Mouse (Mus musculus) kidney, embryonic 15.5 days (tissue): ENCODE results near the gene Fgfr2. TPM values are rescaled to one million over a fixed set of nuclear protein-coding genes. Genes with fewer than 3 reads are reported as not detected.

ENCODE experiments used
- ATAC-seq: fragments of 200-750 bp; cut with Nextera tagmentation; replicated peaks from 2 replicates; pipeline ENCODE4 v1.8.0; 2017; ENCODE audit warnings: moderate TSS enrichment; ENCODE audit not compliant: low FRiP score
- H3K27ac ChIP-seq: fragments of 300-500 bp; sonication (generic); 2 replicates; pipeline ENCODE4 v1.5.1; 2015; ENCODE audit warnings: mild to moderate bottlenecking, inconsistent platforms
- H3K27me3 ChIP-seq: fragments of 300-500 bp; sonication (generic); 2 replicates; pipeline ENCODE4 v1.6.1; 2015; ENCODE audit warnings: inconsistent platforms
- H3K36me3 ChIP-seq: fragments of 300-500 bp; sonication (generic); 2 replicates; pipeline ENCODE4 v1.6.1; 2015; ENCODE audit warnings: inconsistent platforms
- H3K4me1 ChIP-seq: fragments of 300-500 bp; sonication (generic); 2 replicates; pipeline ENCODE4 v1.6.1; 2015; ENCODE audit warnings: inconsistent platforms
- H3K4me2 ChIP-seq: fragments of 300-500 bp; sonication (generic); 2 replicates; pipeline ENCODE4 v1.6.1; 2015; ENCODE audit warnings: moderate library complexity, mild to moderate bottlenecking, inconsistent platforms
- H3K4me3 ChIP-seq: fragments of 300-500 bp; sonication (generic); replicated peaks from 2 replicates; pipeline ENCODE4 v1.5.1; 2015; ENCODE audit warnings: mild to moderate bottlenecking, inconsistent platforms
- H3K9ac ChIP-seq: fragments of 300-500 bp; sonication (generic); 2 replicates; pipeline ENCODE4 v1.6.1; 2015; ENCODE audit warnings: mild to moderate bottlenecking, inconsistent platforms
- H3K9me3 ChIP-seq: fragments of 300-500 bp; sonication (generic); replicated peaks from 2 replicates; pipeline ENCODE4 v1.6.1; 2016; ENCODE audit warnings: inconsistent platforms
- WGBS: fragments of 180-500 bp; shearing (Covaris S2); methylation state at CpG from one replicate; pipeline ENCODE4 v1.1.7; 2015; ENCODE audit warnings: mixed read lengths; 5-methylcytosine and 5-hydroxymethylcytosine counted together
- polyA plus RNA-seq: library from polyadenylated mRNA; unstranded; fragments of >200 nt; fragmentation: Nextera tagmentation; extraction: Ambion mirVana; gene quantifications from 2 replicates; pipeline ENCODE4 v1.2.1, GENCODE M21; 2015

The Fgfr2 gene
- polyA plus RNA-seq, 1 experiment from 2014 or later, result 104 TPM

- H3K4me1 ChIP-seq, result peaks cover 30% of the 10 kb centered on the region
- no peak overlapping the region for H3K4me2 ChIP-seq
- no peak overlapping the region for H3K27ac ChIP-seq
- no peak overlapping the region for H3K9ac ChIP-seq
- no peak for ATAC-seq
- no peak overlapping the region for H3K4me3 ChIP-seq
- no peaks in the 10 kb centered on the region for H3K27me3 ChIP-seq
- 67% methylated on average over 5 of the region's 5 CpGs for WGBS
- H3K9me3 ChIP-seq, result no peaks in the 10 kb centered on the region
- H3K36me3 ChIP-seq, result peaks cover 22% of the 10 kb centered on the region; the same call in 1 of the 2 replicates
Measured at GRCm38 (mm10) chr7:132260632-132261031, 862.5 kb downstream of the Fgfr2 start.

- H3K27me3 ChIP-seq, result no peaks in the 10 kb centered on the region
- H3K4me2 ChIP-seq, result no peak overlapping the region
- H3K4me3 ChIP-seq, result no peak overlapping the region
- peak overlapping the region; percentile 70 for H3K27ac ChIP-seq
- WGBS, result 31% methylated on average over 7 of the region's 7 CpGs
- H3K9me3 ChIP-seq, result no peaks in the 10 kb centered on the region
- ATAC-seq, result peak; percentile 70
- no peak overlapping the region for H3K9ac ChIP-seq
- H3K4me1 ChIP-seq, result peaks cover 30% of the 10 kb centered on the region
- H3K36me3 ChIP-seq, result peaks cover 7% of the 10 kb centered on the region; the same call in 1 of the 2 replicates
Measured at GRCm38 (mm10) chr7:132258817-132259216, 864.3 kb downstream of the Fgfr2 start.

- no peak for ATAC-seq
- Histone ChIP-seq H3K27ac (peak overlapping the region; percentile 70), H3K9ac (no peak overlapping the region), H3K9me3 (no peaks in the 10 kb centered on the region), H3K36me3 (peaks cover 4% of the 10 kb centered on the region; the same call in 1 of the 2 replicates), H3K4me3 (no peak overlapping the region), H3K27me3 (no peaks in the 10 kb centered on the region), H3K4me1 (peaks cover 30% of the 10 kb centered on the region), H3K4me2 (no peak overlapping the region)
- 47% methylated on average over 5 of the region's 5 CpGs for WGBS
Measured at GRCm38 (mm10) chr7:132258216-132258615, 864.9 kb downstream of the Fgfr2 start.

- no peak overlapping the region for H3K4me2 ChIP-seq
- ATAC-seq, result no peak
- H3K36me3 ChIP-seq, result peaks cover 4% of the 10 kb centered on the region; the same call in 1 of the 2 replicates
- H3K9ac ChIP-seq, result no peak overlapping the region
- no peaks in the 10 kb centered on the region for H3K27me3 ChIP-seq
- no peak overlapping the region for H3K4me3 ChIP-seq
- H3K9me3 ChIP-seq, result no peaks in the 10 kb centered on the region
- WGBS, result 82% methylated on average over 5 of the region's 5 CpGs
- peaks cover 27% of the 10 kb centered on the region for H3K4me1 ChIP-seq
- H3K27ac ChIP-seq, result no peak overlapping the region
Measured at GRCm38 (mm10) chr7:132253513-132253912, 869.6 kb downstream of the Fgfr2 start.

GRCm38 (mm10) chr7:132253078-132253477, 870.1 kb downstream of the Fgfr2 start:
- Histone ChIP-seq H3K4me1 (peaks cover 27% of the 10 kb centered on the region), H3K36me3 (peaks cover 4% of the 10 kb centered on the region; the same call in 1 of the 2 replicates), H3K4me3 (no peak overlapping the region), H3K27me3 (no peaks in the 10 kb centered on the region), H3K9ac (no peak overlapping the region), H3K4me2 (no peak overlapping the region), H3K27ac (no peak overlapping the region), H3K9me3 (no peaks in the 10 kb centered on the region)
- no peak for ATAC-seq
- WGBS, result 88% methylated on average over 4 of the region's 4 CpGs

GRCm38 (mm10) chr7:132249563-132250119, 873.5 kb downstream of the Fgfr2 start:
- ATAC-seq, result no peak
- no peaks in the 10 kb centered on the region for H3K9me3 ChIP-seq
- peaks cover 31% of the 10 kb centered on the region for H3K4me1 ChIP-seq
- no peaks in the 10 kb centered on the region for H3K27me3 ChIP-seq
- H3K4me3 ChIP-seq, result no peak overlapping the region
- no peak overlapping the region for H3K9ac ChIP-seq
- H3K4me2 ChIP-seq, result no peak overlapping the region
- WGBS, result 41% methylated on average over 10 of the region's 10 CpGs
- peaks cover 13% of the 10 kb centered on the region for H3K36me3 ChIP-seq
- H3K27ac ChIP-seq, result no peak overlapping the region

GRCm38 (mm10) chr7:132247567-132247966, 875.6 kb downstream of the Fgfr2 start:
- no peaks in the 10 kb centered on the region for H3K27me3 ChIP-seq
- WGBS, result 12% methylated on average over 11 of the region's 11 CpGs
- no peak overlapping the region for H3K4me3 ChIP-seq
- peaks cover 14% of the 10 kb centered on the region for H3K36me3 ChIP-seq
- H3K9me3 ChIP-seq, result no peaks in the 10 kb centered on the region
- H3K9ac ChIP-seq, result no peak overlapping the region
- peak overlapping the region; percentile 66; the same call in 1 of the 2 replicates for H3K27ac ChIP-seq
- H3K4me2 ChIP-seq, result 0 out of 2 replicates have a peak overlapping the region, but pooled peaks have one; percentile 7
- ATAC-seq, result peak; percentile 70
- H3K4me1 ChIP-seq, result peaks cover 36% of the 10 kb centered on the region

- Histone ChIP-seq H3K4me2 (no peak overlapping the region), H3K4me1 (peaks cover 36% of the 10 kb centered on the region), H3K36me3 (peaks cover 16% of the 10 kb centered on the region), H3K4me3 (no peak overlapping the region), H3K27me3 (no peaks in the 10 kb centered on the region), H3K27ac (peak overlapping the region; percentile 66; the same call in 1 of the 2 replicates), H3K9ac (no peak overlapping the region), H3K9me3 (no peaks in the 10 kb centered on the region)
- 54% methylated on average over 5 of the region's 5 CpGs for WGBS
- no peak for ATAC-seq
Measured at GRCm38 (mm10) chr7:132247091-132247490, 876.1 kb downstream of the Fgfr2 start.

- Histone ChIP-seq H3K4me2 (no peak overlapping the region), H3K4me3 (no peak overlapping the region), H3K27me3 (no peaks in the 10 kb centered on the region), H3K4me1 (peaks cover 36% of the 10 kb centered on the region), H3K9me3 (no peaks in the 10 kb centered on the region), H3K9ac (no peak overlapping the region), H3K36me3 (peaks cover 28% of the 10 kb centered on the region), H3K27ac (no peak overlapping the region)
- WGBS, result 80% methylated on average over 6 of the region's 6 CpGs
- no peak for ATAC-seq
Measured at GRCm38 (mm10) chr7:132245730-132246129, 877.4 kb downstream of the Fgfr2 start.

GRCm38 (mm10) chr7:132244637-132245036, 878.5 kb downstream of the Fgfr2 start:
- no peak overlapping the region for H3K27ac ChIP-seq
- 94% methylated on average over 14 of the region's 14 CpGs for WGBS
- H3K4me2 ChIP-seq, result no peak overlapping the region
- H3K4me3 ChIP-seq, result no peak overlapping the region
- no peaks in the 10 kb centered on the region for H3K27me3 ChIP-seq
- peaks cover 29% of the 10 kb centered on the region for H3K4me1 ChIP-seq
- H3K9ac ChIP-seq, result no peak overlapping the region
- H3K9me3 ChIP-seq, result no peaks in the 10 kb centered on the region
- no peak for ATAC-seq
- H3K36me3 ChIP-seq, result peaks cover 33% of the 10 kb centered on the region

- Histone ChIP-seq H3K9ac (no peak overlapping the region), H3K9me3 (no peaks in the 10 kb centered on the region), H3K36me3 (peaks cover 41% of the 10 kb centered on the region), H3K27me3 (no peaks in the 10 kb centered on the region), H3K4me1 (peaks cover 20% of the 10 kb centered on the region), H3K4me3 (no peak overlapping the region), H3K27ac (no peak overlapping the region), H3K4me2 (no peak overlapping the region)
- ATAC-seq, result no peak
- 69% methylated on average over 5 of the region's 5 CpGs for WGBS
Measured at GRCm38 (mm10) chr7:132243225-132243624, 879.9 kb downstream of the Fgfr2 start.

GRCm38 (mm10) chr7:132242617-132243141, 880.5 kb downstream of the Fgfr2 start:
- peaks cover 14% of the 10 kb centered on the region for H3K4me1 ChIP-seq
- WGBS, result 45% methylated on average over 4 of the region's 4 CpGs
- H3K27ac ChIP-seq, result no peak overlapping the region
- H3K4me2 ChIP-seq, result no peak overlapping the region
- peaks cover 47% of the 10 kb centered on the region for H3K36me3 ChIP-seq
- ATAC-seq, result peak; percentile 37; the same call in 1 of the 2 replicates
- H3K9me3 ChIP-seq, result no peaks in the 10 kb centered on the region
- H3K4me3 ChIP-seq, result no peak overlapping the region
- no peak overlapping the region for H3K9ac ChIP-seq
- H3K27me3 ChIP-seq, result no peaks in the 10 kb centered on the region
